Mouse (Mus musculus) layer of hippocampus, postnatal 10 days (tissue): ENCODE results near the gene Rasl12. TPM values are rescaled to one million over a fixed set of nuclear protein-coding genes. Genes with fewer than 3 reads are reported as not detected.
A peak's percentile ranks its signal among the peaks of the same experiment; 100 is the strongest.

Experiments used
- DNase-seq, 2 experiments: peaks; one replicate each; pipeline ENCODE4 v3.0.0; 2021; ENCODE audit warnings: low spot score in 2 of 2
- total RNA-seq, 2 experiments: library from RNA; stranded (reverse); gene quantifications; 2 replicates each; pipeline ENCODE4 v1.2.3; 2021

Rasl12 gene
- total RNA-seq, 2 experiments from 2014 or later = 4.1 to 5.3 TPM

DNA sequence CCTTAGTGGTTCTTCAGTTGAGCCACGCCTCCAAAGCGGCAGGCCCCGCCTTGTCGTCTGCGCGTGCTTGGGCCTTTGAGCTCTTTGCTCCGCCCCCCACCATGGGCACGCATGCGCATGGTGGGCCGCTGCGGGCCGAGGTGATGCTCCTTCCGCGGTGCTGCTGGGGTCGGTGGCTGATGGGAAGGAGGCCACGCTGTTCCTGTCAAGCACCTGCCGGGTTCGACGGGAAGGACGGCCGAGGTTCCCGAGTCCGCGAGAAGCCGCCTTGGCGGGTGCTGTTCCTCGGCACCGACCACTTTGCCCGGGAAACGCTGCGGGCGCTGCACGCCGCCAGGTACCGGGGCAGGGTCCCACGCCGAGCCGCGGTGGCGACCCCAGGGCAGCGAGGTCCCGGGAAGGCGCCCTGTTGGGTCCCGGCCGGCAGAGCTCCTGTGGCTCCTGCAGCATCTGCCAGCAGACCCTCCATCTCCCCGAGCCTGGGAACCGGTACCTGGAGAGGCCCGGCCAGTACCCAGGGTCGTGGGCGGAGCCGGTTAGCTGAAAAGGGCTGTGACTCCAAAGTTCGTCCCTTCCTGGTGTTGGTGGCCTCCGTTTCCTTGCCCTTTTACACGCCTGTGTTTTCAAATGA, 37.5 kb downstream of the Rasl12 start, which contains the start of gene Mtfmt:
Gene Mtfmt (plus strand): TSS at position 112 of the 631 bp plus-strand sequence.
- peak; percentile 91 to 94 for DNase-seq

DNA sequence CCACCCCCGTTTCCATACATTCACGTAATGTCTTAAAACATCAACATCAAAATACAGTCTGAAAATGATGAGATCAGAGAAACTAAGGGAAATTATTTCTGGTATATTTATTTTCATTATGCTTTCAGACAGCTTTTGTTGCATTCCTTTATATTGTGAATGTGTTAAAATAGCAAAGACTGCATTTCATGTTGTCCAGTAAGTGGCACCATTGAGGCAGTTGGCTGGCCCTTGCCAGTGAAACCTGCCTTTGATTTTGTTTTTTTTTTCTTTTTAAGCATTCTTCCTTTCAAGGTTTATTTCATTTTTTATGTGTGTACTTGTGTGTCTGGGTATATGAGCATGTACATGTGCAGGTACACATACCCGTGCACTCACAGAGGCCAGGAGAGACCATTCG, 46.4 kb downstream of the Rasl12 start:
- DNase-seq = no peak

DNA sequence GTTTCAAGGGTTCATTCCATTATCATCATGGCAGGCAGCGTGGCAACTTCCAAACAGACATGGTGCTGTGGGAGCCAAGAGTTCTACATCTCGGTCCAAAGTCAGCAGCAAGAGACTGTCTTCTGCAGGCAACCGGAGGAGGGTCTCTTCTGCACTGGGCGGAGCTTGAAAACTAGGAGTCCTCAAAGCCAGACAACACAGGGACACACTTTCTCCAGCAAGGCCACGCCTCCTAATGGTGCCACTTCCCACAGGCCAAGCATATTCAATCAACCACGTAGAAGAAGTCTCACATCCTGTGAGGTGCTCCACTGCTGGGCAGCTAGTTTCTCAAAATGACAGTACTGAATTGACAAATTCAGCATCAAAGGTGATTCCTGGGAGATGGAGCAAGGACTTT, 49.6 kb downstream of the Rasl12 start:
- no peak for DNase-seq

DNA sequence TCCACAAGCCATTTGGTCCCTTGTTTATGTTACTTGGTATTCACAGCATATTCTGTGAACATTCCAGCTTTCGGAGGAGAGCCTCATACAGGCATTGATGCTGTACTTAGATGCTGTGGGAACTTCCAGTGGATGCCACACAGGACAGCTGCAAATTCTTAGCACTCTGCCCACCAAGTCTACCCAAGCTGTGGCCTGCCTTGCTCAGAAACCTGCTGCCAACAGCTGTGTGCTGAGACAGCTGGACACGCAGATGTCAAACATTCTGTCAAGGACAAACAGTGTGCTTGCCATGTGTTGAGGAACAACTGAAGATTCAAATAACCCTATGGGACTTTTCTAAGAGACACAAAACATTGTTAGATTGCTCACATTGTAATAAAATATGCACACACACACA, 60.7 kb downstream of the Rasl12 start:
- DNase-seq = no peak

DNA sequence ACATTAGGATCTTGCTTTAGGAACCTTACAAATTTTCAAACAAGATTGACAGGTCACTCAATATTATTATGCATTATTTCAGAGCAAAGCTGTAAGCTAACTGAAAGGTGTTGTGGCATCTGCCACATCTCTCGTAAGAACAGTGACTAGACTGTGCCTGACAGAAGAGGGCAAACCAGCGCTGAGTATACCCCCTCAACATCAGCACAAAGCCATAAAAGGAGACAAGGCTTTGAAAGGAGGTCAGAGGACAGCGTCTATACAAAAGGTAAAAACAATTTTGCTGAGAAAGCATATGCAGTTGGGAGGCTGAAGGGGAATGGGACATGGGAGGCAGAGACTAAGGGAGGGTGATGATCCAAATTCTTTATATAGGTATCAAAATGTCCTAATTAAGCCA, 61.9 kb downstream of the Rasl12 start:
- DNase-seq = peak in 1 of 2 experiments; percentile 14

DNA sequence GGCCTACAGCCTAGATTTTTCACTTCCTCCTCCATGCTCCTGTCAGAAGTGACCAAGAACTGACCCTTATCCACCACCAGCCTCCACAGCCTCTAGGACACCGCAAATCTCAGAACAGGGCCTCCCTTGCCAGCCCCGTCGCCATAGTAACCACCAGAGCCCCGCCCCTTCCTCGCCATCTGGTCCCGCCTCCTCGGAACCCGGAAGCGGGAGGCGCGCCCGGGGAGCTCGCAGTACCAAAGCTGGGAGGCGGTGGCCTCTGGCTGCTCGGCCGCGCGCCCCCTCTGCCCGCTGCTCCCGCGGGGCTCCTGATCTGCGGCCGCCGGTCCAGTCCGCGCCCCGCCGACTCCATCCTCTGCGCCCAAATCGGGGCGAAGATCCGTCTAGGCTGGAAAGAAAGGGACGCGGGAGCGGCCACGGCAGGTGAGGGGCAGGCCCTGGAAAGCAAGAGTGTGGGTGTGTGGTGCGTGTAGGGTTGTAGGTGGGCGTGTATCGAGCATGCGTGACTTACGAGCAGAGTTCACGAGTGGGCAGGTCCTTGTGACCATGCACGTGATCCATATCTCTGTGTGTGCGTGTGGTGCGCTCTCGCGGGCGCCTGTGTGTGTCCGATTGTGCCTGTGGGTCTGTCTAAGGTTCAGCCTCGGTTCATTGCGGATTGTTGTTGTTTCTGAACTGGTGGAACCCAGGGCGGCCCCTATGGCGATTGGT, 62.6 kb downstream of the Rasl12 start, which contains the start of gene Spg21:
Gene Spg21 (plus strand): TSS at position 216 of the 711 bp plus-strand sequence.
- DNase-seq = peak; percentile 98 to 99

DNA sequence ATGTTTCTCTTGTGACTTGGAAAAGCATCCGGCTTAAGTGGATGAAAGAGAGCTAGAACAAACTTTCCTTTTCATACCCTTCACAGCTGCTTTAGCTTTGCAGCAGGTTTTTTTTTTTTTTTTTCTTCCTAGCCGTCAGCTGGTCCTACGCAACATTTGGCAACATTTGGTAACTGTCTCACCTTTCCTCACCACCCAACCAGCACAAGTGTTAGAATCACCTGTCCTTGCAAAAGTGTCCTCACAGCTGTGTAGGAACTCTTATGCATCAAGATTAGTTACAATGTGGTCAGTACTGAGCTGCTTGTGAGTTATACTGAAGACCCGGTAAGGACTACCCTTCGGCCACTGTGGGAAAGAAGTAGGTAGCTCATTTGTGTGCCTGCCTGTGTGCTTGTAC, 64.2 kb downstream of the Rasl12 start:
- no peak for DNase-seq

DNA sequence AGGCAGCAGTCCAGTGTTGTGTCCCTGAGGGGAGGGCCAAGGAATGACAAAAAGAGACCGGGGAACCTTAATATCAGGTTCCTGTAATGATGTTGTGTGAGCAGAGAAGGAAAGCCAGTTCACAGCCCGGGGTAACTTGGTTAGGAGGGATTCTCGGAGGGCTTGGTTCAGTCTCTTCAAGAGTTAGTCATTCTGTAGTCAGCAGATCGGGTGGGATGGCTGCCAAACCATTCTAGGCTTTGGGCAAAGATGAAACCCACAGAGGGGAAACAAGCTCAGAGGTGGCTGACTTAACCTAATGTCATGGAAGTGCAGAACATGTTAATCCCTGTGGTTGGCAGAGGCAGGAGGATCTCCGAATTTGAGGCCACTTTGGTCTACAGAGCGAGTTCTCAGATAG, 65.9 kb downstream of the Rasl12 start:
- peak; percentile 12 to 16 for DNase-seq

Other genes starting within 250 kb of the Rasl12 start
- gene Parp16, start 203.2 kb upstream of the Rasl12 start, total RNA-seq = 1 to 10 TPM; 4.5 to 5.6 TPM
- under 1 TPM in 1 of 2 experiments, not detected in 1; 0.18 TPM for gene Cilp, start 133.3 kb upstream of the Rasl12 start, total RNA-seq
- 10 to 100 TPM; 27.8 to 31.6 TPM for gene Clpx, start 104.2 kb upstream of the Rasl12 start, total RNA-seq
- gene Pdcd7, start 52.4 kb upstream of the Rasl12 start, total RNA-seq = 10 to 100 TPM; 23.2 to 25.4 TPM
- 1 to 10 TPM; 4.6 to 5.3 TPM for gene Ubap1l, start 37.5 kb upstream of the Rasl12 start, total RNA-seq
- under 1 TPM; 0.13 to 0.43 TPM for gene Kbtbd13, start 6.9 kb upstream of the Rasl12 start, total RNA-seq
- not detected for gene Slc51b, start 24.4 kb downstream of the Rasl12 start, total RNA-seq
- 10 to 100 TPM; 19.3 to 21.3 TPM for gene Mtfmt, start 37.3 kb downstream of the Rasl12 start, total RNA-seq
- gene Spg21, start 62.4 kb downstream of the Rasl12 start, total RNA-seq = 10 to 100 TPM; 27.2 to 34.5 TPM
- 1 to 10 TPM; 1.5 to 2.0 TPM for gene Ankdd1a, start 121.7 kb downstream of the Rasl12 start, total RNA-seq
- 1 to 10 TPM; 5.6 to 8.4 TPM for gene Plekho2, start 181.5 kb downstream of the Rasl12 start, total RNA-seq
- 1 to 10 TPM; 1.1 to 1.4 TPM for gene Pif1, start 188.7 kb downstream of the Rasl12 start, total RNA-seq
- 1 to 10 TPM; 1.9 to 2.4 TPM for gene Rbpms2, start 231.1 kb downstream of the Rasl12 start, total RNA-seq